Comparison of ENCODE assay signal across 17 mouse cellular contexts in genomic region chr7:114747596-114747995, GRCm38 (mm10). TPM values are rescaled to one million over a fixed set of nuclear protein-coding genes. Genes with fewer than 3 reads are reported as not detected.
DNase-seq lines count a peak whose midpoint lies in the region; ATAC-seq and TF ChIP-seq lines count a peak whose summit lies in the region.
"Had no signal": no experiment of that assay in that cellular context is flagged by ENCODE, and none has a peak within 500 bp of the region (broad histone marks: within the 10 kb centered on the region; RNA-seq: fewer than 3 reads in every experiment).

No protein-coding gene starts in this region.

- no peak for DNase-seq in forebrain, embryonic 10.5 days (ENCODE audit: extremely low spot score, low spot score)
- DNase-seq in left cerebral cortex, adult 2 months (ENCODE audit: extremely low spot score in 1 of 2, low spot score in 2 of 2) = peak in 1 of 2 experiments; percentile 25
- no peak for DNase-seq in left cerebral cortex, postnatal 10 days (ENCODE audit: extremely low spot score in 1 of 2, low spot score in 2 of 2)
- DNase-seq in embryo, embryonic 10 days (ENCODE audit: low spot score) = peak; percentile 32
- peak; percentile 19 to 68 for DNase-seq in layer of hippocampus, adult 8-10 months (ENCODE audit: low spot score in 2 of 2)
- no peak for DNase-seq in gastrocnemius, adult 18-20 months (ENCODE audit: low spot score)
- DNase-seq in B cell, adult 2 months = no peak
- DNase-seq: gastrocnemius, postnatal 25 days; kidney, adult 8-10 months; thymus, postnatal 25 days had no signal

- intact Hi-C loops in left cerebral cortex, adult 2 months (cut with DNase I) = loop anchor here (5.0 kb wide), 1 partner anchor 55 kb away; no protein-coding TSS in a partner anchor
- intact Hi-C loops in left cerebral cortex, postnatal 10 days (cut with DNase I) = no loop called here

- peaks cover 35% of the 10 kb centered on the region for H3K27me3 ChIP-seq in forebrain, embryonic 10.5 days (ENCODE audit: poor library complexity, severe bottlenecking)
- no peaks in the 10 kb centered on the region; the same call in 1 of the 2 replicates for H3K27me3 ChIP-seq in forebrain, embryonic 16.5 days (replicated peaks; ENCODE audit: control insufficient read depth, insufficient read depth, low read length)

- H3K9ac ChIP-seq in forebrain, embryonic 16.5 days (replicated peaks; ENCODE audit: low read depth, low read length) = no peak overlapping the region
- H3K9ac ChIP-seq: embryonic facial prominence, embryonic 12.5 days; forebrain, embryonic 12.5 days; hindbrain, embryonic 12.5 days; liver, embryonic 14.5 days; midbrain, embryonic 13.5 days had no signal

- 0 out of 2 replicates have a peak overlapping the region, but pooled peaks have one; percentile 31 for H3K27ac ChIP-seq in forebrain, embryonic 10.5 days
- no peak overlapping the region for H3K27ac ChIP-seq in forebrain, embryonic 16.5 days (ENCODE audit: low read length)
- H3K27ac ChIP-seq in left cerebral cortex, adult 2 months = peak overlapping the region; percentile 67; the same call in 1 of the 2 replicates
- H3K27ac ChIP-seq: forebrain, embryonic 12.5 days; hindbrain, embryonic 12.5 days; liver, embryonic 14.5 days; midbrain, embryonic 13.5 days had no signal

- ATAC-seq in forebrain, embryonic 16.5 days = no peak
- ATAC-seq: midbrain, embryonic 13.5 days had no signal

- peaks cover 20% of the 10 kb centered on the region for H3K4me1 ChIP-seq in forebrain, embryonic 10.5 days
- peaks cover 5% of the 10 kb centered on the region for H3K4me1 ChIP-seq in forebrain, embryonic 16.5 days (replicated peaks; ENCODE audit: control insufficient read depth, insufficient read depth, low read length)

- H3K4me3 ChIP-seq in forebrain, embryonic 10.5 days = no peak overlapping the region
- no peak overlapping the region for H3K4me3 ChIP-seq in forebrain, embryonic 16.5 days (replicated peaks; ENCODE audit: low read length)
- no peak overlapping the region for H3K4me3 ChIP-seq in left cerebral cortex, adult 2 months
- H3K4me3 ChIP-seq: embryonic facial prominence, embryonic 12.5 days; forebrain, embryonic 12.5 days; hindbrain, embryonic 12.5 days; midbrain, embryonic 13.5 days had no signal

- H3K36me3 ChIP-seq in forebrain, embryonic 10.5 days (replicated peaks) = no peaks in the 10 kb centered on the region
- no peaks in the 10 kb centered on the region for H3K36me3 ChIP-seq in forebrain, embryonic 16.5 days (ENCODE audit: control insufficient read depth, insufficient read depth)
- H3K36me3 ChIP-seq: embryonic facial prominence, embryonic 12.5 days; forebrain, embryonic 12.5 days; hindbrain, embryonic 12.5 days; midbrain, embryonic 13.5 days had no signal

- no peaks in the 10 kb centered on the region for H3K9me3 ChIP-seq in forebrain, embryonic 10.5 days
- no peaks in the 10 kb centered on the region for H3K9me3 ChIP-seq in forebrain, embryonic 16.5 days (ENCODE audit: control insufficient read depth, low read length)
- H3K9me3 ChIP-seq: embryonic facial prominence, embryonic 12.5 days; forebrain, embryonic 12.5 days; hindbrain, embryonic 12.5 days; midbrain, embryonic 13.5 days had no signal

- WGBS in forebrain, embryonic 10.5 days = 60% methylated on average over 3 of the region's 3 CpGs
- WGBS in forebrain, embryonic 16.5 days = 56% methylated on average over 3 of the region's 3 CpGs

- H3K4me2 ChIP-seq in forebrain, embryonic 16.5 days (ENCODE audit: low read length) = no peak overlapping the region
- H3K4me2 ChIP-seq: embryonic facial prominence, embryonic 12.5 days; forebrain, embryonic 12.5 days; hindbrain, embryonic 12.5 days; midbrain, embryonic 13.5 days had no signal

- TF ChIP-seq CTCF in left cerebral cortex, adult 2 months (IDR thresholded peaks at IDR 0.05) = no peak

RNA-seq across cellular contexts. Expression of gene Insc, which starts 4.1 kb away (rescaled TPM):
- polyA plus RNA-seq in forebrain, embryonic 10.5 days (2016; fragmentation: Nextera tagmentation; extraction: Ambion mirVana) = 0.82 and 0.92 TPM in 2 replicates
- 1.1 and 1.2 TPM in 2 replicates for polyA plus RNA-seq in forebrain, embryonic 16.5 days (2015; fragmentation: Nextera tagmentation; extraction: Ambion mirVana)
- 1 to 10 TPM; 1.8 to 2.2 TPM for total RNA-seq in left cerebral cortex, adult 2 months (2021)
- 1 to 10 TPM in 1 of 2 experiments, under 1 TPM in 1; 0.62 to 1.3 TPM for total RNA-seq in left cerebral cortex, postnatal 10 days (2021)
- 1 to 10 TPM; 4.0 to 5.2 (median 4.7) TPM for total RNA-seq in layer of hippocampus, adult 8-10 months (2022)
- total RNA-seq in gastrocnemius, adult 18-20 months (2021) = 1 to 10 TPM in 1 of 2 experiments, under 1 TPM in 1; 0.64 to 1.5 TPM

RNA-seq across cellular contexts. Expression of gene Calcb, which starts 29.2 kb away (rescaled TPM):
- polyA plus RNA-seq in forebrain, embryonic 10.5 days (2016; fragmentation: Nextera tagmentation; extraction: Ambion mirVana) = 0.27 TPM in 1 of 2 replicates, not detected in the other
- not detected in 2 replicates for polyA plus RNA-seq in forebrain, embryonic 16.5 days (2015; fragmentation: Nextera tagmentation; extraction: Ambion mirVana)
- not detected for total RNA-seq in left cerebral cortex, adult 2 months (2021)
- not detected for total RNA-seq in left cerebral cortex, postnatal 10 days (2021)
- total RNA-seq in layer of hippocampus, adult 8-10 months (2022) = under 1 TPM in 3 of 4 experiments, not detected in 1; 0.45 to 0.51 (median 0.50) TPM
- not detected for total RNA-seq in gastrocnemius, adult 18-20 months (2021)
- total RNA-seq: gastrocnemius, postnatal 25 days had no signal
- polyA plus RNA-seq: heart, embryonic 14.5 days; hindbrain, embryonic 12.5 days; liver, embryonic 14.5 days had no signal

Comparison
In these comparisons a context has a peak if more than half of its experiments do, and no peak if none do; other contexts are left out.
1. DNase-seq: peak in embryo, embryonic 10 days (single experiment) and layer of hippocampus, adult 8-10 months (2 of 2); none in forebrain, embryonic 10.5 days (single experiment), left cerebral cortex, postnatal 10 days (0 of 2), gastrocnemius, adult 18-20 months (single experiment) and B cell, adult 2 months (0 of 2).